Mouse (Mus musculus): ENCODE results near the gene Fam207a. TPM values are rescaled to one million over a fixed set of nuclear protein-coding genes. Genes with fewer than 3 reads are reported as not detected.

Fam207a gene
- total RNA-seq (2022) = 10 to 100 TPM in 1 of 4 experiments, 1 to 10 TPM in 3; 8.0 to 12.4 (median 9.1) TPM

- DNase-seq (ENCODE audit: low spot score) = peak; percentile 92
These were observed at the start of gene Fam207a for GRCm38 (mm10) chr10:77515385-77516348. Gene Fam207a (minus strand): TSS chr10:77515785.

- DNase-seq (ENCODE audit: low spot score) = no peak
These were observed 49.4 kb upstream of the Fam207a start for GRCm38 (mm10) chr10:77565005-77565404.

GRCm38 (mm10) chr10:77561508-77561907 is 45.9 kb upstream of the Fam207a start:
- no peak for DNase-seq (ENCODE audit: low spot score)

- DNase-seq (ENCODE audit: low spot score) = no peak
These were observed 45.2 kb upstream of the Fam207a start for GRCm38 (mm10) chr10:77560830-77561229.

- DNase-seq (ENCODE audit: low spot score) = no peak
These were observed 44.5 kb upstream of the Fam207a start for GRCm38 (mm10) chr10:77560090-77560489.

- DNase-seq (ENCODE audit: low spot score) = no peak
These were observed 42.1 kb upstream of the Fam207a start for GRCm38 (mm10) chr10:77557641-77558040.

- no peak for DNase-seq (ENCODE audit: low spot score)
These were observed 41.0 kb upstream of the Fam207a start for GRCm38 (mm10) chr10:77556631-77557030.

- no peak for DNase-seq (ENCODE audit: low spot score)
These were observed 39.3 kb upstream of the Fam207a start for GRCm38 (mm10) chr10:77554918-77555317.

- no peak for DNase-seq (ENCODE audit: low spot score)
These were observed 37.7 kb upstream of the Fam207a start for GRCm38 (mm10) chr10:77553285-77553684.

GRCm38 (mm10) chr10:77552162-77552561 is 36.6 kb upstream of the Fam207a start:
- DNase-seq (ENCODE audit: low spot score) = no peak

- DNase-seq (ENCODE audit: low spot score) = peak; percentile 39
These were observed 35.3 kb upstream of the Fam207a start for GRCm38 (mm10) chr10:77550874-77551273.

- DNase-seq (ENCODE audit: low spot score) = no peak
These were observed 33.0 kb upstream of the Fam207a start for GRCm38 (mm10) chr10:77548576-77548975.

- DNase-seq (ENCODE audit: low spot score) = peak; percentile 85
These were observed 29.3 kb upstream of the Fam207a start for GRCm38 (mm10) chr10:77544916-77545315.

GRCm38 (mm10) chr10:77543226-77543625 is 27.6 kb upstream of the Fam207a start:
- DNase-seq (ENCODE audit: low spot score) = no peak

GRCm38 (mm10) chr10:77541864-77542666 is 26.5 kb upstream of the Fam207a start:
- no peak for DNase-seq (ENCODE audit: low spot score)

GRCm38 (mm10) chr10:77540576-77541102 is 25.1 kb upstream of the Fam207a start:
- no peak for DNase-seq (ENCODE audit: low spot score)

- DNase-seq (ENCODE audit: low spot score) = no peak
These were observed 23.8 kb upstream of the Fam207a start for GRCm38 (mm10) chr10:77539320-77539945.

GRCm38 (mm10) chr10:77537215-77538209 is 21.9 kb upstream of the Fam207a start:
- no peak for DNase-seq (ENCODE audit: low spot score)

- no peak for DNase-seq (ENCODE audit: low spot score)
These were observed 21.1 kb upstream of the Fam207a start for GRCm38 (mm10) chr10:77536727-77537126.

- no peak for DNase-seq (ENCODE audit: low spot score)
These were observed 16.4 kb upstream of the Fam207a start for GRCm38 (mm10) chr10:77532020-77532413.
